7 mouse cellular contexts compared by ENCODE assay signal in the genomic region with DNA sequence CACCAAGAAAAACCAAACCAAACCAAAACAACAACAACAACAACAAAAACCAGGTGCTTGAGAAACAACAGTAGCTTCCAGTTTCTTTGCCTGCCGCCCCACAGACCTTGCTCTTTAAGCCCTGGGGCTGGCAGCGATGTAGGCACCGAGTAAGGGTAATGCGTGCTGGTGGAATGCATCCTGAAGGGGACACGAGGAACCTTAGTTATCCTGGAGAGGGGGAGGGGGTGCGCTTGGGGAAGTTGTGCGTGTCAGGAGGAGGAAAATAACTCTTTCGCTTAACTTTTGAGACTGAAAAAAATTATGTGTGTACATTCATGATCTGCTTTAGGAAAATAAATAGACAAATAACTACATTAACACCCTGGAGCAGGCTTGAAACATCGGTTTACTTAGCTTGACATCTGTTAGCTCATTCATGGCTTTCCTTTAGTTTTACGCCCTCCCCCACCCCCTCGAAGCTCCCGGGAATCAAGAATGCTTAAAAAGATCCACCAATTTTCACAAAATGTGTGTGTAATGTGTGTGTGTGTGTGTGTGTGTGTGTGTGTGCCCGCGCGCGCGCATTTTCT. TPM values are rescaled to one million over a fixed set of nuclear protein-coding genes. Genes with fewer than 3 reads are reported as not detected.
DNase-seq lines count a peak whose midpoint lies in the region; ATAC-seq and TF ChIP-seq lines count a peak whose summit lies in the region.

No protein-coding gene starts in this region.

- H3K27ac ChIP-seq in ES-Bruce4 (ENCODE audit: insufficient read depth, low read length), result no peak overlapping the region
- no peak overlapping the region for H3K27ac ChIP-seq in intestine, embryonic 16.5 days (ENCODE audit: low read length)

- H3K9me3 ChIP-seq in ES-Bruce4 (replicated peaks; ENCODE audit: control insufficient read depth, insufficient read depth, low read length, poor library complexity, severe bottlenecking), result no peaks in the 10 kb centered on the region
- no peaks in the 10 kb centered on the region for H3K9me3 ChIP-seq in intestine, embryonic 16.5 days (ENCODE audit: control insufficient read depth, low read length)

- H3K4me3 ChIP-seq in ES-Bruce4 (ENCODE audit: low read depth, low read length), result peak overlapping the region; percentile 88
- H3K4me3 ChIP-seq in intestine, embryonic 16.5 days (ENCODE audit: low read length), result peak overlapping the region; percentile 84

- ATAC-seq in intestine, embryonic 16.5 days, result 0 out of 2 replicates have a peak, but pooled peaks have one; percentile 34
- ATAC-seq in frontal cortex, adult (ENCODE audit: low TSS enrichment), result no peak
- no peak for ATAC-seq in CD4-positive, CD25-positive, alpha-beta regulatory T cell, adult 4 months

- TF ChIP-seq CTCF in ES-Bruce4 (IDR thresholded peaks at IDR 0.05; ENCODE audit: low read depth, low read length), result no peak

- peaks cover 5% of the 10 kb centered on the region; the same call in 1 of the 2 replicates for H3K27me3 ChIP-seq in ES-Bruce4 (ENCODE audit: control insufficient read depth, insufficient read depth, low read length, poor library complexity, severe bottlenecking)
- peaks cover 14% of the 10 kb centered on the region; the same call in 1 of the 2 replicates for H3K27me3 ChIP-seq in intestine, embryonic 16.5 days (replicated peaks; ENCODE audit: control insufficient read depth, insufficient read depth, low read length)

- peaks cover 4% of the 10 kb centered on the region for H3K4me1 ChIP-seq in ES-Bruce4 (ENCODE audit: control insufficient read depth, insufficient read depth, low read length)
- peaks cover 15% of the 10 kb centered on the region for H3K4me1 ChIP-seq in intestine, embryonic 16.5 days (ENCODE audit: control insufficient read depth, insufficient read depth, low read length)

- no peak for TF ChIP-seq EP300 in ES-Bruce4 (IDR thresholded peaks at IDR 0.05; ENCODE audit: insufficient read depth, low read depth, low read length)

- DNase-seq in embryo, embryonic 11 days, result peak; percentile 56
- DNase-seq in mesoderm, embryonic 11.5 days (ENCODE audit: low read depth, low spot score), result peak; percentile 34
- no peak for DNase-seq in adrenal gland, postnatal 25 days

- peak overlapping the region; percentile 91 for H3K9ac ChIP-seq in ES-Bruce4 (ENCODE audit: low read depth, poor library complexity, severe bottlenecking)
- peak overlapping the region; percentile 79 for H3K9ac ChIP-seq in intestine, embryonic 16.5 days (ENCODE audit: low read depth, low read length)

- WGBS in intestine, embryonic 16.5 days, result 7% methylated on average over 17 of the region's 17 CpGs

- no peaks in the 10 kb centered on the region for H3K36me3 ChIP-seq in ES-Bruce4 (ENCODE audit: control insufficient read depth, insufficient read depth, low read length, poor library complexity, severe bottlenecking)
- H3K36me3 ChIP-seq in intestine, embryonic 16.5 days (ENCODE audit: control insufficient read depth, insufficient read depth, low read length), result no peaks in the 10 kb centered on the region

- peak overlapping the region; percentile 100 for H3K4me2 ChIP-seq in intestine, embryonic 16.5 days (ENCODE audit: low read depth, low read length)

- no peak for TF ChIP-seq POLR2A in ES-Bruce4 (IDR thresholded peaks at IDR 0.05; ENCODE audit: insufficient read depth, low read length)

RNA-seq across cellular contexts. Expression of a gene that starts 1.3 kb away (rescaled TPM):
- polyA plus RNA-seq in ES-Bruce4 (2011; ENCODE audit: insufficient read depth, insufficient read length, low read depth, missing spikeins), result 52.3 and 61.0 TPM in 2 replicates
- 21.7 and 26.8 TPM in 2 replicates for polyA plus RNA-seq in intestine, embryonic 16.5 days (2015; fragmentation: Nextera tagmentation; extraction: Ambion mirVana)
- total RNA-seq in adrenal gland, postnatal 25 days (2021), result 13.9 and 18.2 TPM in 2 replicates
- polyA plus RNA-seq in CD4-positive, CD25-positive, alpha-beta regulatory T cell, adult 4 months (2017; shearing (Covaris generic)), result 1 to 10 TPM; 1.1 to 1.2 TPM

RNA-seq across cellular contexts. Expression of a gene that starts 47.2 kb away (rescaled TPM):
- 402 and 415 TPM in 2 replicates for polyA plus RNA-seq in ES-Bruce4 (2011; ENCODE audit: insufficient read depth, insufficient read length, low read depth, missing spikeins)
- 339 and 377 TPM in 2 replicates for polyA plus RNA-seq in intestine, embryonic 16.5 days (2015; fragmentation: Nextera tagmentation; extraction: Ambion mirVana)
- total RNA-seq in adrenal gland, postnatal 25 days (2021), result 17.1 and 25.6 TPM in 2 replicates
- 10 to 100 TPM; 17.5 to 18.6 TPM for polyA plus RNA-seq in CD4-positive, CD25-positive, alpha-beta regulatory T cell, adult 4 months (2017; shearing (Covaris generic))

Comparison
In these comparisons a context has a peak if more than half of its experiments do, and no peak if none do; other contexts are left out.
1. RNA of a gene that starts 1.3 kb away (polyA plus RNA-seq): 52.3 to 61.0 TPM in ES-Bruce4 and 21.7 to 26.8 TPM in intestine, embryonic 16.5 days; 1.1 to 1.2 TPM in CD4-positive, CD25-positive, alpha-beta regulatory T cell, adult 4 months; every median in the first group is over 10 times any median in the second.
2. RNA of a gene that starts 47.2 kb away (polyA plus RNA-seq): 402 to 415 TPM in ES-Bruce4 and 339 to 377 TPM in intestine, embryonic 16.5 days; 17.5 to 18.6 TPM in CD4-positive, CD25-positive, alpha-beta regulatory T cell, adult 4 months; every median in the first group is over 10 times any median in the second.